Mouse (Mus musculus): ENCODE measurements around the gene Fsd1l. TPM values are rescaled to one million over a fixed set of nuclear protein-coding genes. Genes with fewer than 3 reads are reported as not detected.
A peak's percentile ranks its signal among the peaks of the same experiment; 100 is the strongest.

Gene Fsd1l
- polyA plus RNA-seq (2015; fragmentation: Nextera tagmentation; extraction: Ambion mirVana), result 1.1 and 1.9 TPM in 2 replicates

DNA sequence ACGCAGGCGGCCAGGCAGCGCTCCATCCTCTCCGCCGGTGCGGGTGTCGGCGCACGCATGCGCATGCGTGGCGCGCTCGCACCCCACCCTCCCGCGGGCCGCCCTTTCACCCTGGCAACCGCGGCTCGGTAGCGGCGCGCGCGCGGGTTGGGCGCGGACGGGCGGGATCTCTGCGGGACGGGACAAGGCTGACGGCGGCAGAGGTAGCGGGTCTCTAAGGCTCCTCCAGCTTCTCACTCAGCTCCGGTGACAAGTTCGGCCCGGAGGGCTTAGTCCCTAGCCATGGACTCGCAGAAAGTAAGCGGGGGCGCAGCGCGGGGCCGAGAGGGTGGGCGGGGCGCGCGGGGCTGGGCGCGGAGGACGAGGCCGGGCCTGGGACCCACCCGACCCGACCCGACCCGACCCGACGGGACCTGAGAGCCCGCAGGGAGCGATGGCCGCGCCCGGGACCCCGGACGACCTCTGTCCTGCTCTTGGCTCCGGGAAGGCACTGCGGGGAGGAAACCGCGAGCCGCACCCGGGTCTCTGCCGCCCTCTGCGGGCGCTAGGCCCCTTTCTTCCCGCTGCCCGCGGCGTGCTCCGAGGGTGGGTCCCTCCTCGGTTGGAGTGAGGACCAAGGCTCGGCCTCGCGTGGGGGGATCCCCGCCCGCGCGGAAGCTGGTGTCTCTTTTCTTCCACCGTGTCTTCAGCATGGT is at the start of gene Fsd1l:
Gene Fsd1l (plus strand): TSS at position 156 of the 695 bp plus-strand sequence.
- peak; percentile 73 for ATAC-seq (ENCODE audit: low read depth)
- Histone ChIP-seq H3K27ac (no peak within 1 kb of the TSS), H3K9me3 (replicated peaks) (no peaks in the 10 kb centered on the region), H3K27me3 (peaks cover 30% of the 10 kb centered on the region), H3K36me3 (no peaks in the 10 kb centered on the region), H3K4me2 (peak within 1 kb of the TSS; percentile 71), H3K4me1 (replicated peaks) (0 out of 2 replicates have a peak, but pooled peaks cover 6% of the 10 kb centered on the region), H3K9ac (peak within 1 kb of the TSS; percentile 58), H3K4me3 (replicated peaks) (peak within 1 kb of the TSS; percentile 66)
- peak; percentile 5 for DNase-seq
- WGBS (ENCODE audit: insufficient replicate concordance), result under 1% methylated on average over 74 of the region's 88 CpGs

- DNase-seq, result no peak
- no peak overlapping the region for H3K9ac ChIP-seq
- no peak overlapping the region for H3K27ac ChIP-seq
- no peaks in the 10 kb centered on the region for H3K27me3 ChIP-seq
- H3K4me2 ChIP-seq, result no peak overlapping the region
- no peak for ATAC-seq (ENCODE audit: low read depth)
- peaks cover 11% of the 10 kb centered on the region for H3K4me1 ChIP-seq (replicated peaks)
- no peaks in the 10 kb centered on the region for H3K36me3 ChIP-seq
- H3K4me3 ChIP-seq (replicated peaks), result no peak overlapping the region
- H3K9me3 ChIP-seq (replicated peaks), result no peaks in the 10 kb centered on the region
Observed at GRCm38 (mm10) chr4:53587676-53588075, 43.6 kb upstream of the Fsd1l start.

GRCm38 (mm10) chr4:53588936-53589335 is 42.3 kb upstream of the Fsd1l start:
- H3K27ac ChIP-seq, result no peak overlapping the region
- peaks cover 11% of the 10 kb centered on the region for H3K4me1 ChIP-seq (replicated peaks)
- H3K36me3 ChIP-seq, result no peaks in the 10 kb centered on the region
- no peaks in the 10 kb centered on the region for H3K9me3 ChIP-seq (replicated peaks)
- H3K9ac ChIP-seq, result no peak overlapping the region
- 66% methylated on average over 1 of the region's 1 CpGs for WGBS (ENCODE audit: insufficient replicate concordance)
- H3K4me3 ChIP-seq (replicated peaks), result no peak overlapping the region
- no peak for ATAC-seq (ENCODE audit: low read depth)
- H3K27me3 ChIP-seq, result no peaks in the 10 kb centered on the region
- DNase-seq, result no peak
- H3K4me2 ChIP-seq, result no peak overlapping the region

GRCm38 (mm10) chr4:53589466-53589865 is 41.8 kb upstream of the Fsd1l start:
- no peaks in the 10 kb centered on the region for H3K36me3 ChIP-seq
- no peaks in the 10 kb centered on the region for H3K9me3 ChIP-seq (replicated peaks)
- no peak overlapping the region for H3K27ac ChIP-seq
- WGBS (ENCODE audit: insufficient replicate concordance), result 65% methylated on average over 4 of the region's 4 CpGs
- H3K4me3 ChIP-seq (replicated peaks), result no peak overlapping the region
- H3K4me1 ChIP-seq (replicated peaks), result peaks cover 11% of the 10 kb centered on the region
- ATAC-seq (ENCODE audit: low read depth), result no peak
- no peak for DNase-seq
- H3K9ac ChIP-seq, result no peak overlapping the region
- no peaks in the 10 kb centered on the region for H3K27me3 ChIP-seq
- no peak overlapping the region for H3K4me2 ChIP-seq

DNA sequence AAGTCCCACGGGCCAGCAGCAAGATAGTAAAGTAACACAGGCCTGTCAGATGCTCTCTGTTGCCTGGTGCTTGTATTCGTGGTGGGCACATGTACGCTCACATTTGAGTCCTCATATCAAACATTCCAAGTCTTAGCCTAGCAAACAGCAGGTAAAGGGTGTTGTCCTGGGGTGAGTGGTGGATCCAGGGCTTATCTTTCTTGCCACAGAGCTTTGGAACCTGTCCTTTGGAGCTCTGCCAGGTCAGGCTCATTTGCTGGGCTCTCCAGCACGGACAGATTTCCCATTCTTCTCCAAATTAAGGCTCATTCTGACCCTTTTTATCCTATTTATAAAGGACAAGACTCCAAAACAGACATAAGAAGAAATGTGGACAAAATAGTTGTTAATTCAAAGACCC is 41.1 kb upstream of the Fsd1l start:
- no peaks in the 10 kb centered on the region for H3K36me3 ChIP-seq
- no peak for DNase-seq
- no peaks in the 10 kb centered on the region for H3K27me3 ChIP-seq
- 56% methylated on average over 4 of the region's 4 CpGs for whole genome bisulfite sequencing (ENCODE audit: insufficient replicate concordance)
- H3K9me3 ChIP-seq (replicated peaks), result no peaks in the 10 kb centered on the region
- H3K4me1 ChIP-seq (replicated peaks), result peaks cover 11% of the 10 kb centered on the region
- H3K9ac ChIP-seq, result no peak overlapping the region
- H3K27ac ChIP-seq, result no peak overlapping the region
- no peak overlapping the region for H3K4me2 ChIP-seq
- ATAC-seq (ENCODE audit: low read depth), result no peak
- H3K4me3 ChIP-seq (replicated peaks), result no peak overlapping the region

GRCm38 (mm10) chr4:53590691-53591447 is 40.4 kb upstream of the Fsd1l start:
- 66% methylated on average over 7 of the region's 7 CpGs for WGBS (ENCODE audit: insufficient replicate concordance)
- Histone ChIP-seq H3K4me3 (replicated peaks) (no peak overlapping the region), H3K4me1 (replicated peaks) (peaks cover 11% of the 10 kb centered on the region), H3K9ac (no peak overlapping the region), H3K27ac (no peak overlapping the region), H3K9me3 (replicated peaks) (no peaks in the 10 kb centered on the region), H3K36me3 (no peaks in the 10 kb centered on the region), H3K27me3 (no peaks in the 10 kb centered on the region), H3K4me2 (no peak overlapping the region)
- no peak for DNase-seq
- ATAC-seq (ENCODE audit: low read depth), result no peak

DNA sequence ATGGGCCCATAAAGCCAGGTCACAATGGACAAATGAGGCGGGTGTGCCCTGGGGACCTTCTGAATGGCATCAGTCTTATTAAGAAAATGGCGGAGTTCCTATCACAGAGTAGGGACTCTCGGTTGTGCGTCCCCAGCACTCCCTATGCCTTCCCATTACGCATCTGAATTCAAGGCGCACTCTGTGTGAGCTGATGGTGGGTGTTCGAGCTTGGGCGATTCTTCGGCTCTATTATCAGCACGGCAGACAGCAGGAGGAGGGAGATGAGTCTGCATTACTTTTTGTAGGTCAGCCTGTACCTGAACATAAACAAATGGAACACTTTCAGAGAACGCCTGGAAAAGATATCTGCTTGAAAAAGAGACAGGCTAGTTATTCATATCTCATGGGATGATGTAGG is 39.7 kb upstream of the Fsd1l start:
- ATAC-seq (ENCODE audit: low read depth), result no peak
- WGBS (ENCODE audit: insufficient replicate concordance), result 75% methylated on average over 11 of the region's 11 CpGs
- no peak overlapping the region for H3K27ac ChIP-seq

DNA sequence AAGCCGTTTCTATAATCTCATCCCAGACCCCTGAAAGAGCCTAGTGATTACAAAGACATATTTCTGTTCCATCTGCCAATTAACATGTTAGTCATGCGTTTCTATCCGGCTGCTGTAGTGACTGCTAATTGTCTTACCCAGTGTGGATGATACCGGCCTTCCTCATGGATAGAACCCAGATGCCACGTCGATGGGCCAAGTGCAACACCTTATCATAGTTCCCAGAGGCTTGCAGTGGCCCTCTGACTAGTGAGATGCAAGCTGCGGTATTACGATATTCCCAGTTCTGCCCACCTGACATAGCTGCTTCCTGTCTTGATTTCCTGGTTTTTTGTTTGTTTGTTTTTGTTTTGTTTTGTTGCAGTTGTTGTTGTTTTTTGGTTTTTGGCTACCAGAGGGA is 39.3 kb upstream of the Fsd1l start:
- no peak overlapping the region for H3K27ac ChIP-seq
- no peaks in the 10 kb centered on the region for H3K36me3 ChIP-seq
- no peaks in the 10 kb centered on the region for H3K9me3 ChIP-seq (replicated peaks)
- H3K4me2 ChIP-seq, result no peak overlapping the region
- no peak overlapping the region for H3K9ac ChIP-seq
- H3K27me3 ChIP-seq, result no peaks in the 10 kb centered on the region
- no peak overlapping the region for H3K4me3 ChIP-seq (replicated peaks)
- ATAC-seq (ENCODE audit: low read depth) (no peak), DNase-seq (no peak)
- WGBS (ENCODE audit: insufficient replicate concordance), result 63% methylated on average over 8 of the region's 8 CpGs
- peaks cover 11% of the 10 kb centered on the region for H3K4me1 ChIP-seq (replicated peaks)

More for the DNA sequence above, 39.7 kb upstream of the Fsd1l start:
- no peaks in the 10 kb centered on the region for H3K27me3 ChIP-seq
- no peak for DNase-seq
- no peaks in the 10 kb centered on the region for H3K36me3 ChIP-seq
- no peak overlapping the region for H3K4me3 ChIP-seq (replicated peaks)
- no peak overlapping the region for H3K9ac ChIP-seq
- peaks cover 11% of the 10 kb centered on the region for H3K4me1 ChIP-seq (replicated peaks)
- no peak overlapping the region for H3K4me2 ChIP-seq
- H3K9me3 ChIP-seq (replicated peaks), result no peaks in the 10 kb centered on the region

GRCm38 (mm10) chr4:53592386-53592785 is 38.9 kb upstream of the Fsd1l start:
- ATAC-seq (ENCODE audit: low read depth) (no peak), DNase-seq (no peak)
- Histone ChIP-seq H3K36me3 (no peaks in the 10 kb centered on the region), H3K27me3 (no peaks in the 10 kb centered on the region), H3K4me3 (replicated peaks) (no peak overlapping the region), H3K9me3 (replicated peaks) (no peaks in the 10 kb centered on the region), H3K4me1 (replicated peaks) (peaks cover 11% of the 10 kb centered on the region), H3K27ac (no peak overlapping the region), H3K9ac (no peak overlapping the region), H3K4me2 (no peak overlapping the region)
- 38% methylated on average over 9 of the region's 9 CpGs for WGBS (ENCODE audit: insufficient replicate concordance)

DNA sequence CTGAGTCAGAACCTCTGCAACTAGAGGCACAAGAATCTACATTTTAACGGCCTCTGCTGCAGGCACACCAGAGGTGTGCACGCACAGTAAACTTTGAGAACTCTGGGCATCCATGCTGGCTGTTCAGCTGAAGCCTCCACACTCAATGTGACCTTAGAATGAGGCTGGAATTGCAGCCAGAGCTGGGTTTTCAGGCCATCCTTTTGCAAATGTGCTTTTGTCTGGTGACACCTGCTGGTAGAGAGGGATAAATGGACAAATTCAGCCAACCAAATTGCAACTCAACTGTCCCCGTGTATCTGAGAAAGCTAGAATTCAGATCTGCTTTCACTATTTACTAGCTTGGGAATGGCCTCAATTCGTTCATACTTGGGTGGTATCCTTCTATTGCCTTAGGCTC is 37.1 kb upstream of the Fsd1l start:
- Histone ChIP-seq H3K4me2 (no peak overlapping the region), H3K9ac (no peak overlapping the region), H3K36me3 (no peaks in the 10 kb centered on the region), H3K9me3 (replicated peaks) (no peaks in the 10 kb centered on the region), H3K4me3 (replicated peaks) (no peak overlapping the region), H3K27me3 (no peaks in the 10 kb centered on the region), H3K27ac (no peak overlapping the region), H3K4me1 (replicated peaks) (peaks cover 11% of the 10 kb centered on the region)
- DNase-seq (no peak), ATAC-seq (ENCODE audit: low read depth) (no peak)
- 27% methylated on average over 4 of the region's 4 CpGs for WGBS (ENCODE audit: insufficient replicate concordance)

DNA sequence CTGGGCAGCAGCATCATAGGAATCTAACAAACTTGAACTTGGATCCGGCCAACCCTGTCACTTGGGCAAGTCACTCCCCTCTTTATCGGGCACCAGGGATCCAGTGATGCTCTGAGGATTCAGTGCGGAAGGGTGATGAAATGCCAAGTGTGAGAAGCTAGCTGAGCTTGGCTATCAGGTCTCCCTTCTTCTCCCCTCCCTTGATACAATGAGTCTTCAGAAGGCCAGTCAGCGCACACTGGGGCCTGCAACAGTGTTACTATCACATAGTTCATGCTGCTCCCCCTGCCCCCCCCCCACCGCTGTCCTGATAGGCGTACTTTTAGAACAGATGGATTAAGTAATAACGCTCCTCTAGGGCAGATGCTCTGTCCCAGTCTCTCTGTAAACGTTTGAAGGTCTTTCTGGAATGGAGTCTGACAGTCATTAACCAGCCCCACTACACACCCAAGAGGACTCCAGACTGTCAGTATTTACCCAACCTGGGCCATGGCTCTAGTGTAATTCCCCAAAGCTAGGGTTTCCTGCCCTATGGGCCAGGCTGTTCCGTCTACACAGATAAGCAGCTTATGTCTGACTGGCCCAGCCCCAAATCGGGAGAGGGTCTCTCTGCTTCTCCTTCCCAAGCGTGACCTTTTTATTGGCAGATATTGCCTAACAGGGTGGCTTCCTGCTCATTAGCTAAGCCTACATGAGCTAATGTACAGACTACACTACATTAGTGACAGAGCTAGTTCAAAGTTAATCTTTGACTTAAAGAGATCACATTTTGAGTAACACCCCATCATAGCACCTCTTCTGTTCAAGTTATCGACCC is 35.8 kb upstream of the Fsd1l start:
- no peak overlapping the region for H3K4me3 ChIP-seq (replicated peaks)
- no peaks in the 10 kb centered on the region for H3K9me3 ChIP-seq (replicated peaks)
- H3K27me3 ChIP-seq, result no peaks in the 10 kb centered on the region
- peaks cover 6% of the 10 kb centered on the region for H3K4me1 ChIP-seq (replicated peaks)
- no peak overlapping the region for H3K9ac ChIP-seq
- peak overlapping the region; percentile 83 for H3K27ac ChIP-seq
- no peak for DNase-seq
- ATAC-seq (ENCODE audit: low read depth), result peak; percentile 89
- no peak overlapping the region for H3K4me2 ChIP-seq
- no peaks in the 10 kb centered on the region for H3K36me3 ChIP-seq
- 59% methylated on average over 12 of the region's 12 CpGs for WGBS (ENCODE audit: insufficient replicate concordance)
